Mouse (Mus musculus) small intestine, adult 2 months (tissue): ENCODE measurements around the gene Tmigd1.
A peak's percentile ranks its signal among the peaks of the same experiment; 100 is the strongest.

ENCODE experiments used
- CTCF ChIP-seq: fragments of 200-500 bp; IDR thresholded peaks from 2 replicates; pipeline ENCODE4 v1.5.1; 2012; ENCODE audit warnings: low read depth, mild to moderate bottlenecking, control low read depth, inconsistent platforms, low read length, moderate library complexity, mixed read lengths; ENCODE audit not compliant: insufficient replicate concordance, insufficient read length; ENCODE audit errors: extremely low read depth
- POLR2A ChIP-seq: fragments of 200-500 bp; IDR thresholded peaks from 2 replicates; pipeline ENCODE4 v1.6.1; 2012; ENCODE audit warnings: low read depth, mild to moderate bottlenecking, control low read depth, inconsistent platforms, low read length, moderate library complexity

- TF ChIP-seq CTCF = no peak
- TF ChIP-seq POLR2A = peak; percentile 77
Observed at GRCm38 (mm10) chr11:76945386-76946202, 43.6 kb downstream of the Tmigd1 start.
